Mouse (Mus musculus) subcutaneous adipose tissue, adult 2 months (tissue): ENCODE results near the gene Ube2q2. TPM values are rescaled to one million over a fixed set of nuclear protein-coding genes. Genes with fewer than 3 reads are reported as not detected.

ENCODE experiments used
- polyA plus RNA-seq: library from polyadenylated mRNA; depleted of rRNA; stranded (reverse); fragments of >200 nt; gene quantifications from 2 replicates; pipeline ENCODE4 v1.2.3, GENCODE M21; 2012; ENCODE audit warnings: low replicate concordance; rRNA removed

Ube2q2 gene
- polyA plus RNA-seq, result 10.2 and 14.8 TPM in 2 replicates

DNA sequence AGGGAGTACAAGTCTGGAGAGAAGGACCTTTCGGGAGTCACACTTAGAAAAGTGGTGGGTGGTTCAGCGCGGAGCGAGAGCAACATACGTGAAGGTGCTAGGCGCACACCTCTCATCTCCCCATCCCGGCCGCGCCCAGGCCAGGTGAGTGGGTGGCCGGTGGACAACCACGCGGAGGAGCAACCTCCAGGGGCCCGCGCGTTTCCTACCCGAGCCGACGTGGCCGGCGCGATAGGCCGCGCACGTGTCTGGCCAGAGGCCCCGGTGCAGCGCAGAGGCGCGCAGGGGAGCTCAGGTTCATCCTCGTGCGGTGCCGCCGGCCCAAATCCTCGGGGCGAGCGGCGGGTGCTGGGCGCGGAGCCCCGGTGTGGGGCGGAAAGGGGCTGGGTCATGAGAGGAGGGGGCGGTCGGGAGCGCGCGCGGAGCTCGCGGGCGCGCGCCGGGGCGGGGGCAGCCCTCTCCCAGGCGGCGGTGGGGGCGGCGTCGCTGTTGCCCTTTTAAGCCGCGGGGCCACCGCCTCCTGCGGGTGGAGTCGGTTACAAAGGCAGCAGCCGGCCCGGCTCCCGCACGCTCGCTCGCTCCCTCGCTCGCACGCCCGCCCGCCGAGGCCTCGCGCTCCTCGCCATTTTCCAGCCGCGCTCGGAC lies at the start of gene Ube2q2:
Gene Ube2q2, plus strand, starts transcription at position 1 of the 645 bp plus-strand sequence.

DNA sequence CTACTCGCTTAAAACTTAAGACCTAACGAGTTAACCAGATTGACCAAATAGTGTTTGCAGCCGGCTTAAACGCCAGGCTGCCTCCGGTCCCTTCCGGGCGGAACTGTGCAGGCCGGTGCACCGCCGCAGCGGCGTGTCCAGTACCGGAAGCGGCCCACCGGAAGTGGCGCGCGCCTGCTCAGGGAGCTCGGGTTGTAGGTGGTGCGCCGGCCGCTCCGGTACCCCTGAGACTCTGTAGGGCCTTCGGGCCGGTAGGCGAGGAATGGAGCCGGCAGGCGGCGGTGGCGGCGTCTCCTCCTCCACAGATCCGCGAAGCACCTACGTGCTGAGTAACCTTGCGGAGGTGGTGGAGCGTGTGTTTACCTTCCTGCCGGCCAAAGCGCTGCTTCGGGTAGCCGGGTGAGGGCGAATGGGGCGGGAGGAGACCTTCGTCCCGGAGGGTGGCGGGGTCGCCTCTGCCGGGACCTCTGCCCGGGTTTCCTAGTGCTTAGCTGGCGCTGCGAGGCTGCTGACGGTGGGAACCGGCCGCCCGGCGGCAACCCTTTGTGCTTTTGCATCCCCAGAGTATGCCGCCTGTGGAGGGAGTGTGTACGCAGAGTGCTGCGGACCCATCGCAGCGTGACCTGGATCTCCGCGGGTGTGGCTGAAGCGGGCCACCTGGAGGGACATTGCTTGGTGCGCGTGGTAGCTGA lies 60.3 kb downstream of the Ube2q2 start, which contains the start of gene Fbxo22:
Gene Fbxo22, plus strand, starts transcription at position 136 of the 692 bp plus-strand sequence.

Other genes with a start within 250 kb of the Ube2q2 start
- 2.4 and 2.7 TPM in 2 replicates for gene Hykk, start 231.6 kb upstream of the Ube2q2 start, polyA plus RNA-seq
- gene Psma4, start 198.1 kb upstream of the Ube2q2 start, polyA plus RNA-seq, result 86.7 and 96.8 TPM in 2 replicates
- gene AY074887, start 197.9 kb upstream of the Ube2q2 start, polyA plus RNA-seq, result 0.18 TPM in 1 of 2 replicates, not detected in the other
- 0.10 TPM in 1 of 2 replicates, not detected in the other for gene Chrna5, start 168.0 kb upstream of the Ube2q2 start, polyA plus RNA-seq
- not detected in 2 replicates for gene Chrna3, start 122.3 kb upstream of the Ube2q2 start, polyA plus RNA-seq
- gene Chrnb4, start 100.1 kb upstream of the Ube2q2 start, polyA plus RNA-seq, result 0.51 TPM in 1 of 2 replicates, not detected in the other
- gene Fbxo22, start 60.1 kb downstream of the Ube2q2 start, polyA plus RNA-seq, result 22.4 and 24.8 TPM in 2 replicates
- 59.5 and 111 TPM in 2 replicates for gene Nrg4, start 178.0 kb downstream of the Ube2q2 start, polyA plus RNA-seq
- gene Tmem266, start 178.1 kb downstream of the Ube2q2 start, polyA plus RNA-seq, result 0.19 and 8.7 TPM in 2 replicates